Mouse (Mus musculus) limb, embryonic 13.5 days (tissue): ENCODE data around the gene Psmb9. TPM values are rescaled to one million over a fixed set of nuclear protein-coding genes. Genes with fewer than 3 reads are reported as not detected.

Experiments
- ATAC-seq: fragments of 200-750 bp; cut with Nextera tagmentation; 2 replicates; pipeline ENCODE4 v1.8.0; 2017; ENCODE audit warnings: low read depth, moderate number of reproducible peaks, moderate TSS enrichment; ENCODE audit not compliant: low FRiP score
- H3K27ac ChIP-seq: fragments of 300-500 bp; sonication (generic); 2 replicates; pipeline ENCODE4 v1.5.1; 2015; ENCODE audit warnings: inconsistent platforms, mild to moderate bottlenecking, moderate library complexity
- H3K27me3 ChIP-seq: fragments of 300-500 bp; sonication (generic); 2 replicates; pipeline ENCODE4 v1.6.1; 2015; ENCODE audit warnings: mild to moderate bottlenecking, inconsistent platforms
- H3K36me3 ChIP-seq: fragments of 300-500 bp; sonication (generic); 2 replicates; pipeline ENCODE4 v1.6.1; 2015; ENCODE audit warnings: inconsistent platforms, mild to moderate bottlenecking, moderate library complexity
- H3K4me1 ChIP-seq: fragments of 300-500 bp; sonication (generic); 2 replicates; pipeline ENCODE4 v1.6.1; 2015; ENCODE audit warnings: inconsistent platforms
- H3K4me2 ChIP-seq: fragments of 300-500 bp; sonication (generic); replicated peaks from 2 replicates; pipeline ENCODE4 v1.6.1; 2015; ENCODE audit warnings: inconsistent platforms, mild to moderate bottlenecking, moderate library complexity
- H3K4me3 ChIP-seq: fragments of 300-500 bp; sonication (generic); 2 replicates; pipeline ENCODE4 v1.5.1; 2015; ENCODE audit warnings: moderate library complexity, mild to moderate bottlenecking, inconsistent platforms
- H3K9ac ChIP-seq: fragments of 300-500 bp; sonication (generic); 2 replicates; pipeline ENCODE4 v1.6.1; 2015; ENCODE audit warnings: mild to moderate bottlenecking, inconsistent platforms
- H3K9me3 ChIP-seq: fragments of 300-500 bp; sonication (generic); 2 replicates; pipeline ENCODE4 v1.6.1; 2016; ENCODE audit warnings: inconsistent platforms
- WGBS: fragments of 180-500 bp; shearing (Covaris S2); methylation state at CpG from one replicate; pipeline ENCODE4 v1.1.7; 2015; 5-methylcytosine and 5-hydroxymethylcytosine counted together
- polyA plus RNA-seq: library from polyadenylated mRNA; unstranded; fragments of >200 nt; fragmentation: Nextera tagmentation; extraction: Ambion mirVana; gene quantifications from 2 replicates; pipeline ENCODE4 v1.2.1, GENCODE M21; 2015

Psmb9 gene
- polyA plus RNA-seq, 1 experiment from 2014 or later = 3.6 TPM

DNA sequence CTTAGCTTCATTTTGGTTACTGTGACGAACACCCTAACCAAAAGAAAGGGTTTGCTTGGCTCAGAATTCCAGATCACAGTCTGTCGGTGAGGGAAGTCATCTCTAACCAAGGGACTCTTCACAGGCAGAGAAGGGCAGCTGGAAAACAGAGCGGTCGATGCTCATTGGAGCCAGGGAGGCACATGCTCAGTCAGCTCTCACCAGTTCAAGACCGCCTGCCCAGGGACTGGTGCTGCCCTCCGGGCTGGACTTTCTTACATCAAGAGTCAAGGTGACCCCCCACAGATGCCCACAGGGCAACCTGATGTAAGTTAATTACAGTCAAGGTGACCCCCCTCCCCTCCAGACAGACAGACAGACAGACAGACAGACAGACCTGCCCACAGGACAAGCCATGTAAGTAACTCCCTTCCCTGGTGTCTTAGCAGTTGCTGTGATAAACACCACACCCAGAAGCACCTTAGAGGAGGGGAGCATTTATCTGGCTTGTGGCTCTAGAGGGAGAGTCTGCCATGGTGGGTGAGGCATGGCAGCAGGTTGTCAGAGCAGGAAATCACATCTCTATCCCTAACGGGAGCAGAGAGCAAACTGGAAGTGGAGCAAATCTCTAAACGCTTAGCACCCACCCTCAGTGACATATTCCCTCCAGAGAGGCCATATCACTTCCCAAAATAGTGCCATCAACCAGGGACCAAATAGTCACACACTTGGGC, 29.8 kb upstream of the Psmb9 start:
- Histone ChIP-seq H3K36me3 (no peaks in the 10 kb centered on the region), H3K27ac (no peak overlapping the region), H3K27me3 (peaks cover 44% of the 10 kb centered on the region), H3K4me1 (no peaks in the 10 kb centered on the region; the same call in 1 of the 2 replicates), H3K9ac (no peak overlapping the region), H3K4me2 (no peak overlapping the region), H3K9me3 (no peaks in the 10 kb centered on the region), H3K4me3 (no peak overlapping the region)
- WGBS = 83% methylated on average over 8 of the region's 8 CpGs
- no peak for ATAC-seq

- Histone ChIP-seq H3K9ac (no peak overlapping the region), H3K4me2 (no peak overlapping the region), H3K27ac (no peak overlapping the region), H3K4me1 (no peaks in the 10 kb centered on the region; the same call in 1 of the 2 replicates), H3K9me3 (no peaks in the 10 kb centered on the region), H3K36me3 (no peaks in the 10 kb centered on the region), H3K27me3 (peaks cover 66% of the 10 kb centered on the region), H3K4me3 (no peak overlapping the region)
- WGBS = 86% methylated on average over 12 of the region's 12 CpGs
- no peak for ATAC-seq
These were observed 27.6 kb upstream of the Psmb9 start for GRCm38 (mm10) chr17:34215176-34215575.

DNA sequence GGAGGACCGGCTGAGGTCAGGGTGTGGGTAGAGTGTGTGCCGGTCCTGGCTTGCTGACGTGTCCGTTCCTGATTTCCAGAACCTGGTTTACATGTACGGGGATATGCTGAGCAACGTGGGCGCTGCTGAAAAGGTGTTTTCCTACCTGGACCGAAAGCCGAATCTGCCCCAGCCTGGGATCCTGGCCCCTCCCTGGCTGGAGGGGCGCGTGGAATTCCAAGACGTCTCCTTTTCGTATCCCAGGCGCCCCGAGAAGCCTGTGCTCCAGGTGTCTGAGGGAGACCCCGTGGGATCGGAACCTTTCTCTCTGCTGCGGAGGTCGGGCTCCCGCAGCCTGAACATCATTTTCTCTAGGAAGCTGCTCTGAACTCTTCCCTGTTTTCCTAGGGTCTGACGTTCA, 26.4 kb upstream of the Psmb9 start:
- H3K36me3 ChIP-seq = no peaks in the 10 kb centered on the region
- ATAC-seq = no peak
- H3K9ac ChIP-seq = peak overlapping the region; percentile 35; the same call in 1 of the 2 replicates
- 51% methylated on average over 21 of the region's 21 CpGs for WGBS
- H3K4me3 ChIP-seq = peak overlapping the region; percentile 14; the same call in 1 of the 2 replicates
- H3K4me2 ChIP-seq = peak overlapping the region; percentile 21; the same call in 1 of the 2 replicates
- no peaks in the 10 kb centered on the region; the same call in 1 of the 2 replicates for H3K4me1 ChIP-seq
- peaks cover 5% of the 10 kb centered on the region; the same call in 1 of the 2 replicates for H3K9me3 ChIP-seq
- no peak overlapping the region for H3K27ac ChIP-seq
- peaks cover 79% of the 10 kb centered on the region for H3K27me3 ChIP-seq

DNA sequence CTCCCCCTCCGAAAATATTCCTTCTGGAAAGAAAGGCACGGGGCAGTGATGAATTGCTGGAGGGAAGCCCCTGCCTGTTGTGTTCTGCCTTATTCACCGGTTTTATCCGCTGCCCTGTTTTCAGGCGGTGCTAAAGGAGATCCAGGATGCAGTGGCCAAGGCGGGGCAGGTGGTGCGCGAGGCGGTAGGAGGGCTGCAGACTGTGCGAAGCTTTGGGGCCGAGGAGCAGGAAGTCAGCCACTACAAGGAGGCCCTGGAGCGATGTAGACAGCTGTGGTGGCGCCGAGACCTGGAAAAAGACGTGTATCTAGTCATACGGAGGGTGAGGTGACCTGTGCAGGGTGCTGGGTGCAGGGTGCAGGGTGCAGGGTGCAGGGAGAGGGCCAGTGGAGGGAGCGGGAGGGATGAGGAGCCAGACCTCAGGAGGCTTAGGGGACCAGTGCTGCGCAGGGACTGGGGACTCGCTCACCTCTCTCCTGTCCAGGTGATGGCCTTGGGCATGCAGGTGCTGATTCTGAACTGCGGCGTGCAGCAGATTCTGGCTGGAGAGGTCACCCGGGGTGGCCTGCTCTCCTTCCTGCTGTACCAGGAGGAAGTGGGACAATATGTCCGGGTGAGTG, 24.3 kb upstream of the Psmb9 start:
- Histone ChIP-seq H3K4me3 (no peak overlapping the region), H3K27ac (no peak overlapping the region), H3K4me1 (no peaks in the 10 kb centered on the region; the same call in 1 of the 2 replicates), H3K9me3 (peaks cover 5% of the 10 kb centered on the region; the same call in 1 of the 2 replicates), H3K27me3 (peaks cover 93% of the 10 kb centered on the region), H3K9ac (no peak overlapping the region), H3K4me2 (no peak overlapping the region), H3K36me3 (no peaks in the 10 kb centered on the region)
- no peak for ATAC-seq
- WGBS = 15% methylated on average over 23 of the region's 23 CpGs

DNA sequence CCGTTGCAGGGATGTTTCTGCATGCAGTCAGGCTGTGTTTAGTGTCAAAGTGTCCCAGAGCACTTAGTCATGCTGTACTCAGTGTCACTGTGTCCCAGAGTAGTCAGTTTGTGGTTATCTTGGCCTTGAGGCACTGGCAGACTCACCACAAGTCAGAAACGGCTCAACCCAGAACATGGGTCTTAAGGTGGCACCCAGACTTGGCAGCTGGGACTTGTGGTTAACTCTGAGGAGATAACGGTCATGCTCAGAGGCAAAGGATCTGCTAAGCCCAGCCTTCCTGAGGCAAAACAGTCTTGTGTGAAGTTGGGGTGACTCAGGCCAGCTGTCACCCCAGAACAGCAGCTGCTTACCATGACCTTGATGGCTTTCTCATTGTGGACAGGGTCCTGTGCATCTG, 23.0 kb upstream of the Psmb9 start:
- no peak overlapping the region for H3K9ac ChIP-seq
- WGBS = 70% methylated on average over 3 of the region's 3 CpGs
- H3K27me3 ChIP-seq = peaks cover 94% of the 10 kb centered on the region

GRCm38 (mm10) chr17:34209680-34210079, 22.1 kb upstream of the Psmb9 start:
- Histone ChIP-seq H3K4me3 (no peak overlapping the region), H3K4me1 (peaks cover 10% of the 10 kb centered on the region), H3K27ac (no peak overlapping the region), H3K9ac (no peak overlapping the region), H3K36me3 (no peaks in the 10 kb centered on the region), H3K4me2 (no peak overlapping the region), H3K9me3 (peaks cover 5% of the 10 kb centered on the region; the same call in 1 of the 2 replicates), H3K27me3 (peaks cover 94% of the 10 kb centered on the region)
- 31% methylated on average over 3 of the region's 3 CpGs for WGBS
- ATAC-seq = no peak

More for the DNA sequence above, 23.0 kb upstream of the Psmb9 start:
- Histone ChIP-seq H3K4me3 (no peak overlapping the region), H3K36me3 (no peaks in the 10 kb centered on the region), H3K27ac (no peak overlapping the region), H3K9me3 (peaks cover 5% of the 10 kb centered on the region; the same call in 1 of the 2 replicates), H3K4me2 (no peak overlapping the region), H3K4me1 (peaks cover under 1% of the 10 kb centered on the region)
- ATAC-seq = no peak

- H3K36me3 ChIP-seq = no peaks in the 10 kb centered on the region
- no peak overlapping the region for H3K4me2 ChIP-seq
- H3K27me3 ChIP-seq = peaks cover 90% of the 10 kb centered on the region
- ATAC-seq = no peak
- H3K9ac ChIP-seq = no peak overlapping the region
- H3K27ac ChIP-seq = no peak overlapping the region
- H3K4me1 ChIP-seq = peaks cover 10% of the 10 kb centered on the region; the same call in 1 of the 2 replicates
- H3K9me3 ChIP-seq = peaks cover 5% of the 10 kb centered on the region; the same call in 1 of the 2 replicates
- no peak overlapping the region for H3K4me3 ChIP-seq
- WGBS = 24% methylated on average over 10 of the region's 10 CpGs
These were observed 20.9 kb upstream of the Psmb9 start for GRCm38 (mm10) chr17:34208421-34208820.

DNA sequence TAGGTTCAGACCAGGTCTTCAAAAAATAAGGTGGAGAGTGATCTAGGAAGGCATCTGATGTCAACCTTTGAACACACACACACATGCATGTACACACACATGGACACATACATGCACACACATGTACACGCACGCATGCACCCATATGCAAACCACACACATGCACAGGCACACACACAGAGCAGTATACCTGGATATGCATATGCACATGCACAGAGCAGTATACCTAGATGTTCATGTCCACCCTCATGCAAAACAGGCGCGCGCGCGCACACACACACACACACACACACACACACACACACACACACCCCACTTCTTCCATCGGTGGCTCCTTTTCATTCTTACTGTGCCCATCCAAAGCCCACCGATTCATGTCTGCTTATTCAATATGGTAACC, 20.3 kb upstream of the Psmb9 start:
- Histone ChIP-seq H3K4me3 (no peak overlapping the region), H3K36me3 (no peaks in the 10 kb centered on the region), H3K9ac (no peak overlapping the region), H3K27me3 (peaks cover 90% of the 10 kb centered on the region), H3K9me3 (peaks cover 5% of the 10 kb centered on the region; the same call in 1 of the 2 replicates), H3K4me1 (peaks cover 10% of the 10 kb centered on the region; the same call in 1 of the 2 replicates), H3K4me2 (no peak overlapping the region), H3K27ac (no peak overlapping the region)
- ATAC-seq = no peak
- WGBS = 97% methylated on average over 9 of the region's 9 CpGs

DNA sequence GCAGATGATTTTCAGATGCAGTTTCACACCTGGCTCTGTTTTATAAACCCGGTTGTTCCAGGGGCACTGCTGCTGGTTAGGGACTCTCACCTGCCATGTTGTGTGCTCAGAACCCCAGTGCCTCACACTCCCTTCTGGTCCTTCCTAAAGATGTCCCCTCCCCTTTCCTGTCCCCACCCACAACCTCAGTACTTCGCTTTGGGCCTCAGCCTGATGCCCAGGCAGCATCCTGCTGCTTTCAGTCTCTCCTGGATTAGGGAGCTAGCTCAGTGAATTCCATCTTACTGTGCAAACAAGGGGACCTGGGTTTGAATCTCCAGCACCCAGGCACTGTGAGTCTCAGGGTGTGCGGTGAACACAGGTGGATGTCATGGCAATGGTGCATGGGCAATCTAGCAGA, 19.9 kb upstream of the Psmb9 start:
- peaks cover 10% of the 10 kb centered on the region; the same call in 1 of the 2 replicates for H3K4me1 ChIP-seq
- no peak for ATAC-seq
- H3K4me2 ChIP-seq = no peak overlapping the region
- peaks cover 89% of the 10 kb centered on the region for H3K27me3 ChIP-seq
- H3K27ac ChIP-seq = no peak overlapping the region
- H3K4me3 ChIP-seq = no peak overlapping the region
- no peaks in the 10 kb centered on the region for H3K36me3 ChIP-seq
- H3K9me3 ChIP-seq = peaks cover 5% of the 10 kb centered on the region; the same call in 1 of the 2 replicates
- no peak overlapping the region for H3K9ac ChIP-seq
- 61% methylated on average over 3 of the region's 3 CpGs for WGBS

DNA sequence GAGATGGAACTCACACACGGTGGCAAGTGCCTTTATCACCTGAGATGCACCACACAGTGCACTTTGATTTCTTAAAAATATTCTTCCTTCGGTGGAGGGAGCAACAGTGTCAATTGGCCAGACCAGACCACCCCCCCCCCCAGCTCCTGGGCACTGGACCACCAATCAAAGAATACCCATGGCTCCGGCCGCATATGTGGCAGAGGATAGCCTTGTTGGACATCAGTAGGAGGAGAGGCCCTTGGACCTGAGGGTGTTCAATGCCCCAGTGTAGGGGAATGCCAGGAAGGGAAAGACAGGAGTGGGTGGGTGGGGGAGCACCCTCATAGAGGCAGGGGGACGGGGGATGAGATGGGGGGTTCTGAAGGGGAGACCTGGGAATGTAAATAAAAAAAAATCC, 19.2 kb upstream of the Psmb9 start:
- no peak overlapping the region for H3K4me3 ChIP-seq
- H3K9me3 ChIP-seq = peaks cover 5% of the 10 kb centered on the region; the same call in 1 of the 2 replicates
- H3K27ac ChIP-seq = no peak overlapping the region
- H3K4me2 ChIP-seq = no peak overlapping the region
- H3K27me3 ChIP-seq = peaks cover 84% of the 10 kb centered on the region
- peaks cover 10% of the 10 kb centered on the region; the same call in 1 of the 2 replicates for H3K4me1 ChIP-seq
- no peak overlapping the region for H3K9ac ChIP-seq
- WGBS = 84% methylated on average over 5 of the region's 5 CpGs
- H3K36me3 ChIP-seq = no peaks in the 10 kb centered on the region
- ATAC-seq = no peak

DNA sequence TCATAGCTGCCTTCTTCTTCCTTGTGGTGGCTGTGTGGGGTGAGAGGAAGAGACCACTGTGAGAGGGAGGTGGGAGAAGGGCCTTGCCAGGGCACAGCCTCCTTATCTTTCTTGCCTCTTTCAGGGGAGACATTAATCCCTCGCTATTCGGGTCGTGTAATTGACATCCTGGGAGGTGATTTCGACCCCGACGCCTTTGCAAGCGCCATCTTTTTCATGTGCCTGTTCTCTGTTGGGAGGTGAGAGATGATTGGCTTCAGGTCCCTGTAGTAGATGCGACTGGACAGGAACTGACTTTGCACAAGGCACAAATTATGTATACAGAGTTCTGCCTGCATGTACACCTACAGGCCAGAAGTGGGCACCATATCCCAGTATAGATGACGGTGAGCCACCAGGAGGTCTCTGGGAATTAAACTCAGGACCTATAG, 18.2 kb upstream of the Psmb9 start:
- Histone ChIP-seq H3K4me3 (peak overlapping the region; percentile 69), H3K9me3 (peaks cover 5% of the 10 kb centered on the region; the same call in 1 of the 2 replicates), H3K27ac (no peak overlapping the region), H3K36me3 (no peaks in the 10 kb centered on the region), H3K27me3 (peaks cover 84% of the 10 kb centered on the region), H3K9ac (no peak overlapping the region), H3K4me2 (peak overlapping the region; percentile 86), H3K4me1 (peaks cover 10% of the 10 kb centered on the region; the same call in 1 of the 2 replicates)
- WGBS = 20% methylated on average over 9 of the region's 9 CpGs
- ATAC-seq = no peak
